Mouse (Mus musculus) urinary bladder, postnatal 14 days (tissue): ENCODE results near the gene Mtmr12.
A peak's percentile ranks its signal among the peaks of the same experiment; 100 is the strongest.

ENCODE experiments used
- DNase-seq: peaks from one replicate; pipeline ENCODE4 v3.0.0; 2021; ENCODE audit warnings: low spot score

Gene Mtmr12

DNA sequence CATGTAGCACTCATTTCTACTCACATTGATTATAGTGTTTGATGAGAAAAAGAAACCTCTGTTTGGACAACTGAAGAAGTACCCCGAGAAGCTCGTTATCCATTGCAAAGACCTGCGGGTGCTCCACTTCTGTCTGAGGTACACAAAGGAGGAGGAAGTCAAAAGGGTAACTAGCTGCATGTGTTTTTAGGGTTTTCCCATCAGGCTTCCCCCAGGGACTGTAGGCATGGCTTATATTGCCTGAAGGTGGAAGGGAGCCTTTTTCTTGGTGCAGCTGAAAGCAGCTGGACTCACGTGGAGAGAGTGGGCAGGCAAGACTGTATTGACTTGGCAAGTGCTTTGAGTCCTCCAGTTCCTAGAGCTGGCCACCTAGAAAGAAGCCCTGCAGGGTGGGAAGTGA lies 31.2 kb downstream of the Mtmr12 start:
- DNase-seq: no peak

DNA sequence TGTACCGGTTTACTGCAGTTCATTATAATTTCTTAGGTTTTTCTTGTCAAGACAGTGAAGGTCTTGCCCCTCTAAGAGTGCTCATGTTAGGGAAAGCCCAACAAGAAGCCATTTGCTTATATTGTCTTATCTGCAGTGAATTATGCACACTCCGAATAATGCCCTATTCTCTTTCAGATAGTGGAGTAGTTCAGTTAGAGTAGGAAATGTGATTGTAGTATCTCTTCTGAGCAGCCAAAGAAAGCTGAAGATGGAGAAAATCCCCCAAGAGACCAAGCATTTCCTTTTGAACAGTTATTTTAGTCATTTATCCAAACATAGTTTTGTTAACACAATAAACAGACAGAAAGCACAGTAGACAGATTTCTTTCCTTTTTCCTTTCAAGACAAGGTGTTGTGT lies 32.1 kb downstream of the Mtmr12 start:
- DNase-seq: no peak

DNA sequence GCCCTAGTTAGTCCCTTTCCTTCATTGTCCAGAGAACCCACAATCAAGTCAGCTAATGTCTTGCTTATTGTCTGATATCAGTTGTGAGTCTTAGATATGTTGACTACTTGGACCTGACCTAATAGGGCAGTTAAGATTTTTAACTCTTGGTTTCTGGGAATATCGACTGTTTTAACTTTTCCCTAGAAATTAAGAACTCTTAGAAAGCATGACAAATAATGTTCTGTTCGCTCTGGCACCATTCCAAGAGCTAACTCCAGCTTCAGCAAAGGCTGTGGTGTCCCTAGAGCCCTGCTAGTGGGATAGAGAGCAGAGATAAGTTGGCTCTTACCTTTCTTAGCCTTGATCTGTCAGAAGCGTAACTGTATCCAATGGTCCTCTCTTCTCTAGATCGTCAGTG lies 32.7 kb downstream of the Mtmr12 start:
- DNase-seq: no peak

DNA sequence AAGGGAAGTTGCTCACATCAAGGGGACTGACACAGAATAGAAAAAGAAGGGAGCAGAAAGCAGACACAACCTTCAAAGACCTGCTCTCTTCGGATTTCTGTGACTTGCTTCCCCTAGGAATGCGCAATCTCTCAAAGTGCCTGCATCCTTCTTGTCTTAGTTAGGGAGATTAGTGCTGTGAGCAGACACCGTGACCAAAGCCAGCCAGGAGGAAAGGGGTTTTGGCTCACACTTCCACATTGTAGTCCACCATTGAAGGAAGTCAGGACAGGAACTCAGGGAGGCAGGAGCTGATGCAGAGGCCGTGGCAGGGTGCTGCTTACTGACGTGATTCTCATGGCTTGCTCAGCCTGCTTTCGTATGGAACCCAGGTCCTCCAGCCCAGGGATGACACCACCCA lies 33.5 kb downstream of the Mtmr12 start:
- DNase-seq: no peak

DNA sequence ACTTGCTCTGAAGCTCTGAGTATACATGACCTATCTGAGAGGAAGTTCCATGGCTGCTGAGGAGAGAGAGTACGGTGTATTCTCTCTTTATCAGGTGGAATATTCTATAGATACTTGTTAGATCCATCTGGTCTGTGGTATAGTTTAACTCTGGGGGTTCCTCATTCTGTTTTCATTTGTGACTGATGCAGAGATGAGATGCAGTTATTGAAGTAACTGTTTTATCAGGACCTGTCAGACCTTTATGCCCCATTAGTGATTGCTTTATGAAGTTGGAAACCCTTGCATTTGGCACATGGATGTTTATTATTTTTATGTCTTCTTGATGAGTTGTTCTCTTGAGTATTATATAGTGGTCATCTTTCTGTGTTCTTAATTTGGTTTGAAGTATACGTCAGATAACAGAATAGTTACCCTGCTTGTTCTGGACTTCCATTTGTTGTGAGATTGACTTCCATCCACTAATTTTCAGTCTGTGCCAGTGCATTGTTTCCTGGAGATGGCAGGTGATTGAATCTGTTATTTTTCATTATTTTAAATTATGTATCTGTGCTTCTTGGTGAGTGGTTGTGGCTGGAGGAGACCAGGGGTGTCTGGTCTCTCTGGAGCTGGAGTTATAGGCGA lies 36.0 kb downstream of the Mtmr12 start:
- no peak for DNase-seq

DNA sequence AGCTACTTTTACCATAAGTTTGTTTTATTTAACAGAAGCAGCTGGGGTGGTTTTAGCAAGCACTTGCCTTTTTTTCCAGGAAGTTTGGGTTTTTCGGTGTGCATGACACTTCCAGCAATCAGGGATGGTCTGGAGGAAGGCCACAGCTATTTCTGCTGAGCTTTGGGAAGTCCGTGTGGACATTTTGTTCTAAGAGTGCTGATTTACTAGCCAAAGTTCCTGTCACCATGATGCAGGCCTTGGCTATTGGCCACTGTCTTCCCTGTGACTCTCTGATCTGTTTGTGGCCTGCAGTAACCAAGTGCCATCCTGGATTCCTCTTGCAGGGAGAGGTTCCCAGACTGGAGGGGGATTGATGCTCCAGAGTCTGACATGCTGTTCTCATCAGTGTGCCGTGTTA lies 39.0 kb downstream of the Mtmr12 start:
- peak; percentile 51 for DNase-seq

DNA sequence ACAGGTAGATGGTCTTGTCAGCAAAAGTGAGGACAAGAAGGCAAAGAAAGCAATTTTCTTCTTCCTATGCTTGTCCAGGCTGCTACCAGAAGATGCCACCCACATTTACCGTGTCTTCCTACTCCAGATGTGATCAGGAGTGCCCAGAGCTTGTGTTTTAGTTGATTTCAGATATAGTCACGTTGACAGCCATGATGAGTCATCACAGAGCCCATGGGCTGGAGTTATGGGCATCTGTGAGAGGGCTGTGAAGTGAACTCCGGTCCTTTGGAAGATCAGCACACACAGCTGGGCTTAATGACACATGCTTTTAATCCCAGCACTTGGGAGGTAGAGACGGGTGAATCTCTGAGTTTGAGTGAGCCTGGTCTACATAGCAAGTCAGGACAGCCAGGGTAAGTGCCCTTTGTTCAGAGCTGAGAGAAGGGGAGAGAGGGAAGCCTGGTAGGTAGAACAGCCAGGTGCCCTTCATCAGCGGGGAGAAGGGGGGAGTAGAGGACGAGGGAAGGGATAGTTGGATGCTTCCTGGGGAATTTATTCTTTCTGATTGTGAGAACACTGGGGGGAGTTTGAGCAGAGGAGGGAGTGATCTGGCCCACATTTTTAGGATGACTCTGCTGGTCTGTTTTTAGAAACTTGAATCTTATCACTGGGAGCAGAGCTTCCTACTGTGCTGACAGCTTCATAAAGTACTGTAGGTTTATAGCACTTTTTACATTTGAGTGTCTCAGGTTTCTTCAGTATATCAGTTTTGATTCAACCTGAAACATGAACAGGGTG lies 40.9 kb downstream of the Mtmr12 start:
- no peak for DNase-seq

DNA sequence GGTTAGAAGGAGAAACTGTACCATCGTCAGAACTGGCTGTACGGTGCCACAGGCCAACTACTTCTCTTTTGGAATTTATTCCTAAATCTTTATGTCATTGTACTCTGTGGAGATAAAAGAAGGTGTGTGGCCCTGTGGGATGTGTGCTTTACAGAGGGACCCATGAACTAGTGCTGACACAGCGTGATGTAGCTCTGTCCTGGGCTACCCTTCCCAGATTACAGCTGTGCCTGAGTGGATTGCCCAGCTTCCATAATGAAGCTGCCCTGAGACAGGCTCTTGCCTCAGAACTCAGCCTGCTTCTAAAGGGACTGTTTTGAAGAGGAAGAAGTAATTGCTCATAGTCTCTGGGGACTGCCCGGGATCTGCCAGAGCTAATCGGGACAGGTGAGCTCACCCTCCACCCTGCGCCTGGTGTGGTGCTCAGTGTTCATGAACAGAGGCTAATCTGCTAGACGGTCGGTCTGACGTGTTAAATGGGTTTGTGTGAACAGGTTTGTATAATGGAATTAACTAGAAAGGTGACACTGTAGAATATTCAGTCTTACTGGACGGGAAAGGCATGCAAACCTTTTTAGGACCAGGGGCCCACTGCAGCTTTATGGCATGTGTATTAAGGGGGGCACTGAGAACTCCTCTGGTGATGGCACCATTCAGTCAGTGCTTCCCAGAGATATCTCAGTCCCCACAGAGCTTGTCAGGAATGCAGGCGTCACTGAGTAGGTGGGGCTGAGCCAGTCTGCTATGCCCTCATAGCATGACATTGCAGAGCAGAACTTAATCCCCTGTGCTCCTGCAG lies 41.7 kb downstream of the Mtmr12 start:
- no peak for DNase-seq

DNA sequence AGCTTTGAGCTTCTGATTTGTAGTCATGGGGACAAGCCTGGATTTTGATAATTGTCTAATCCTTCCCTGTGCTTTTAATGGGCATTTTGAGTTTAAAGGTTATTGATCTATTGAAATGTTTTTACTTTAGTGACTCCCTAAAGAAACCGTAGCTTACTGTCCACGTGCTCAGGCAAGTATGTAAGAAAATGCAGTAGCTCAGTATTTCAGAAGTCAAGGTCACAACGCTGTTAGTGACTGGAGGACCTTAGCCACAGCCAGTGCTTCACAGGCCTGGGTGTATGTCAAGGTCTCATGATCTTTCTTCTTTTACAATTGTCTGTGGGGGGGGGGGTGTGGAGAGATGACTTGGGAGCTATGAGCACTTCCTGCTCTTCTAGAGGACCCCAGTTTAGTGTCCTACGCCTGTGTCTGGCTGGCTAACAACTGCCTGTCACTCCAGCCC lies 42.4 kb downstream of the Mtmr12 start:
- DNase-seq: no peak

DNA sequence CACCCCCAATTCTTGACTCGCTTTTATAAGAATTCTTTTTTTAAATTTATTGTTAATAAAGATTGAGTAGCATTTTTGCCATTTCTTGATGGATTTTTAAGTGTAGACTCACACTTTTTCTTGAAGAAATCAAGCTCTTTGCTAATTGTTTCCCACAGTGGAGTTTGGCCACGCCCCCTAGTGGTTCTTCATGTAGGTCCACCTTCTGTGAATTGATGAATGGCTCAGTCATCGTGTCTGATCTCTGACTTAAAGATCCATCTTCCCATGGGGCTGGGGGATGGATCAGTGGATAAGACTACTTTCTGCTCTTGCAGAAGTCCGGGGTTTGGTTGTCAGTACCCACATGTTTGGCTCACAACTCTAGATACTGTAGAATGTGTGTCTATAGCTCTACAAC lies 43.5 kb downstream of the Mtmr12 start:
- DNase-seq: peak; percentile 36

DNA sequence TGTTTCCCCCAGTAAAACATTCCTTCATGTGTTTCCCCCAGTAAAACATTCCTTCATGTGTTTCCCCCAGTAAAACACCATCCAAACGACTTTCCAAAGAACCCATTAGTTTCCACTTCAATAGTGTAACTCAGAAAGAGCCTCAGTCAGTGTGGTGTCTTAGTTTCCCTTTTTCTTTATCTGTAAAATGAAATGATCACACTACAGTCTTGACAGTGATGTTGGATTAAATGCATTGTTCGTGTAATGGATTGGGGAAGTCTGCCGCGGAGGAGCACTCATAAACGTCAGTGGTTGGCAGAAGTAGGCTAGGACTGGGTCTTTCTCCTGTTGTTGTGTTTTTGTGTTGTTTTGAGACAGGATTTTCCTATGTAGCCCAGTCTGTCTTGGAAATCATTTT lies 45.5 kb downstream of the Mtmr12 start:
- no peak for DNase-seq

DNA sequence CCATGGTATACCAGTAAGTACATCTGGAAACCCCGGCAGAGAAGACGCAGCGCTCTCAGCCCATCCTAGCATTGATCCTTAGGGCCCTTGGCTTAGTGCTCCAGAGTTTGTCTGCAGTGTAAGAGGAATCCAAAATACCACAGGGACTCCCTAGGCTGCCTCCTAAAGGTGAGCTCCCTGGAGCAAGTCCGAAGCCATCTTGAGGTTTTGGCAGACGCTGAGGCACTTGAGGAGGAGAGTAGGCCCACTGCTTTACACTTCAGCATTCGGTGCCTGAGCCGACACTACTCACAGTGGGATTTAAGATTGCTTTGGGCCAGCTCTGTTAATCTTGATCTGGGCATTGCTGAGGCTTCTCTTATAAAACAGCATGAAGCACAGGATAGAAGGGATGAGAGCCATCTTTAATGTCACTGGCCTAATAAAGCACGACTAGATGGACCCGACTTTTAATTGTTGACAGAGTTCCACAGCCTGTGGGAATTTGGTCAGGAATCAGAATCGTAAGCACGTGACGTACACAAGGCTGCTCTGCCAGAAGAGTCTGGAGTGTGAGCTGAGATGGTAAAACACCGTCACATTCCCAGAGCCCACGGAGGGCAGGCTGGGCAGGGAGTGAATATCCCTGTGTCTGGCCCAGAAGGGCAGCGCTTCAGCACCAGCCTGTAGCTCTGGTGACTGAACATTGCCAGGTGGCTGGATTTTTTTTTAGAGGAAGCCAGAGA lies 46.8 kb downstream of the Mtmr12 start:
- no peak for DNase-seq

DNA sequence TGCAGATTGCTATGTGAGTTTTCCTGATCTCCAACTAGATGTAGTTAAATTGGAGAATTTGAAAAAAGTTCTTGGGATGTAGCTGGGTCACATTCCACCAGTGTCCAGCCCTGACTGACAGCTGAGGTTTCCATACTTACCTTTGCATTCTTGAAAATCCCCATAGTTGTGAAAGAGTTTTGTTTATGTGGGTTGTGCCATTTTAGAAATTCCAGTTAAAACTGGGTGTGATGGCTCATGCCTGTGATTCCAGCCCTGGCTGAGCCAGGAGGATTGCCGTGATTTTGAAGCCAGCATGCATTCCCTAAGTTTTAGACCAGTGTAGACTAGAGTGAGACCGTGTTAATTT lies 47.3 kb downstream of the Mtmr12 start:
- DNase-seq: no peak

DNA sequence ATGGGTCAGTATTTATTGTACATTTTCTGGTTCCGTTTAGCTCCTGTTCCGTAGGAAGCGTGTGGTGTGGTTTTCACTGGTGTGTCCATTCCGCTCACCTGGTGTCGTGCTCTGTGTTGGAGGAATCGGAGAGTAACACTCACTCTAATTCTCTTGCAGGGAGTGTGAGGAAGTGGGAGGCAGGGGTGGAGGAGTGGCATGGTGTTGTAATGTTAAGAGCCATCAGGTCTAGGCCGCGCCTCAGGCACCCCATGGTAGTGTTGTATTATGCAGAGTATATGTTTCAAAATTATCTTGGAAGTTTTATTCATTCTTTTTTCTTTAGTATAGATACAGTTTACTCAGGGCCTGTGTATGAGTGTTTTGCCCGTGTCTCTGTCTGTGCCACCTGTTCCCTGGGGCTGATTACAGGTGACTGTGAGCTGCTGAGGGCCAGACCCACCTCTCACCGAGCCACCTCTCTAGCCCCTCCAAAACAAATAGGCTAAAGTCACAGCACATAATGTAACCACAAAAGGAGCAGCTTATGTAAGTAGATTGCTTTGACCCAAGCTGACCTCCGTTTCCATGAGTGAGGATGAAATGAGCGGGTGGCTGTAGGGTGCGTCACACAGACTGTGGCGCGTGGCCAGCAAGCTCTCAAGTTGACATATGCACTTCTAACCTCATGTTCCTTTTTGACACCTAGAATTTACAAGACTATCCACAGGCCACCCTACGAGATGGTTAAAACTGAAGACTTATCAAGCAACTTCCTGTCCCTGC lies 53.1 kb downstream of the Mtmr12 start:
- DNase-seq: no peak

DNA sequence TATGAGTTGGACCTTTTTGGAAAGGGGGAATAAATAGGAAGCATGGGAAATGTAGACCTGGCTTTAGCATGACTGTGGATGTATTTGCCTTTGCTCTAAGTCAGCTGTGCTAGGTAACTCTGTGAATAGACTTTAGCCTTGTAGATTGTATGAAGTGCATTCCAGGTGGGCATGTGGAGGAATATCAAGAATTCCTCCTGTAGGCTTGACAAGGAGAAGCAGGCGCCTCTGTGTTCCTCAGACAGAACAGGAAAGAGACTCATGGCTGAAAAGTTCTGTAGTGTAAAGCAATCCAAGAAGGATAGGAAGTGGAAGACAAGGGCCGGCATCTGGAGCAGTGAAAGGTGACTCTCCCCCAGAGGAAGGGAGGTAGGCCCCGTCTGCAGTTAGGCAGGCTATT lies 58.2 kb downstream of the Mtmr12 start:
- DNase-seq: no peak

DNA sequence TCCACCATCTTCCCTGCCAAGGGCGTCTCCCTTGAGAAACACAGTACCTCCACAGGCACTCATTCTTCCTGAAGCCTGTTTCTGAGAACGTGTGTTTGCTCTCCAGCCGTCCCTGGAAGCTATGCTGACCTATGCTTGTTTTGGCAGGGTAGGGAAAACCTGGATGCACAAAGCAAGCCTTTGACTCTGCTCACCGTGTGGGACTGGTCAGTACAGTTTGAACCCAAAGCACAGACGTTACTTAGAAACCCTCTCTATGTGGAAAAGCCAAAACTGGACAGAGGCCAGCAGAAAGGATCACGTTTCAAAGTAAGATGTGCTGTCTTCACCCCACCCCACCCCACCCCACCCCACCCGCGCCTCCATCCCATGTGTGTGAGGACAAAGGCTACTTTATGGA lies 61.6 kb downstream of the Mtmr12 start:
- DNase-seq: no peak

DNA sequence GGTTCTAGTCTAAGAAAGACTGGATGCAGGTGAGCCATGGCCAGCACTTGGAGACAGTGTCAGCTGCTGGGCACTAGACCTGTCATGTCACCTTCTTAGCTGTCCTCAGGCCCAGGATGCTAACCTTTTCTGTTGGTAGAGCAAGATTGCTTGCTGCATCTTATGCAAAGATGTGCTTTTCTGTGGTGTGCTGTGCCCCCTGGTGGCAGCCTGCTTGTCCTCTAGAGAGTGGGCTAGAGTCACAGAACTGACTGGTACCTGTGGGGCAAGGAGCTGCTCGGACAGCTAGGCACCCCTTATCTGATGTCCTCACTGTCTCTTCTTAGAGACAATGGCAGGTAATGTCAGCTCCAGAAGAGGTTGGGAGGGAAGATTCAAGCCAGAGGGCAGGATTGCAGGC lies 63.2 kb downstream of the Mtmr12 start:
- peak; percentile 78 for DNase-seq

DNA sequence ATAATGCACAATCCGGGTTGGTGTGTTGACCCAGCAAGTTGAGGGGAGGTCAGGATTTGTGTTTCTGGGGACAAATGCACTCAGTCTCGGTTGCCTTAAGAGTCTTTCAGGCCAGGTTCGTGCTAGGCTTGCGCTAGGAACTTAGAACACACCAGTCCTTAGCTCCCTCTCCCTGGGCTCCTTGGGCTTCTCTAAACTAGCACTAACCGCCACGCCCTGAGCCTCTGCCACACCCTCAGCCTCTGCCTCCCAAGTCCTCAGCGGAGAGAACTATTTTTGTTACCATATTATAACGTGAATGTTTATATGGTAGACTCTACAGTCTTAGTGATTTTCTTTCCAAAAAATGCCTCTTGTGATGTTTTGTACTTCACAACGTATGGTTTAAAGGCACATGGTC lies 66.5 kb downstream of the Mtmr12 start:
- DNase-seq: no peak

DNA sequence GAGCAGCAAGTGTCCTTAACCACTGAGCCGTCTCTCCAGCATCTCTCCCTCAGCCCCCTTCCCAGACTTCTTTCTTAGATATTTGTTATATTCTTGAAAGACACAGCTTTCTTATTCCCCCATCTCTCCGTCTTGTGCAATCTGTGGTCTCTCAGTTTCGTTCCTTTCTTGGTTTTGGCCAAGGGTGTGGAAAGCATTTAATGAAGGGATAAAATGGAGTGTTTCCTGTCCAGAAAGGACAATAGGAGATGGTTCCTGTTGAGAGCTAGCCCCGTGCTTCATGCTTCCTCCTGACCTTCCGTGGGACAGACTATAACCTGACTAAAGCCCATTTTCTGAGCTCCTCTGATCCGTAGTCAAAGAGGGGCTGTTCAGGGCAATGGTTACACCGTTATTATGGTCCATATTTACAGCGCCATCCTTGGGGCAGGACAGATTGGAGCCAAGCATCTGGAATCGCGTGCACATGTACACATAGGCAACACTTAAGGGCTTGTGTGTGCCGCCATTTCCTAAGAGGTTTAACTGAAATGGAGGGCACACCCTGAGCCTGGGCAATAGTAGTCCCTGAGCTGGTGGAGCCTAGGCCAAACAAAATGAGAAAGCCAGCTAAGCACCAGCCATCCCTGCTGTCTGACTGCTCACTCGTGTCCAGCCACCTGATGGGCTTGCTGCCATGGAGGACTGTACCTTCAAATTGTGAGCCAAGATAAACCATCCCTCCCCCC lies 68.7 kb downstream of the Mtmr12 start:
- DNase-seq: no peak

DNA sequence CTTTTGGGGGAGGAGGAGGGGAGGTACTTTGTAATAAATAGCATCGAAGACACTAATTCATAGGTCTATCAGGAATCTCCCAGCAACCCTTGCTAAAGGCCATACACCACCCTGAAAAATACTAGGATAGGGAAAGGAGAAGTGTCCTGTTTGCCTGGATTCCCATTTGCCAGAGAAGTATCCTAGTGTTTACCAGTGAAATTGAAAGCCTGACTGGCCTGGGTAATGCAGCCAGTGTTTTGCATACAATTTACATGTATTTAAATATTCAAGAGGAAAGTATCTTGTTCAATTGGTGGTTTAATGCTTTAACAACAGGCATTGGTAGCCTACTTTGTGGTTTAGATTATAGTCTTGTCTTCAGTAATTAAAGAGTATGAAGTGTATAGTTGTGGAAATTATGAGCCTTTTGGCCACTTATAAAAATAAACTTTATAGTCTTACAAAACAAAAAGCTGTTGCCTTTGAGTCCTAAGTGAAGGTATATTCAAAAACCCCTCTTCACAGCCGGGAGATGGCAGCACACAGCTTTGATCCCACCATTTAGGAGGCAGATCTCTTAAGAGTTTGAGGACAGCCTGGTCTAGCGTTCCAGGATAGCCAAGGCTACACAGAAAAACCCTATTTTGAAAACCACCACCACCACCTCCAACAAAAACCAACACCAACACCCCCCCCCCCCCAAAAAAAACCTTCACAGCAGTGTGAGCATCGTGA lies 69.4 kb downstream of the Mtmr12 start:
- no peak for DNase-seq
